Mouse (Mus musculus): ENCODE results near the gene Gkn3. TPM values are rescaled to one million over a fixed set of nuclear protein-coding genes. Genes with fewer than 3 reads are reported as not detected.

Gkn3 gene
- total and polyA plus RNA-seq, 3 experiments, result not detected

GRCm38 (mm10) chr6:87394783-87395182 lies 6.0 kb upstream of the Gkn3 start:
- peaks cover 11% of the 10 kb centered on the region for H3K4me1 ChIP-seq (ENCODE audit: insufficient read depth, low read depth, low read length)
- no peaks in the 10 kb centered on the region for H3K36me3 ChIP-seq (replicated peaks)
- TF ChIP-seq GATA1 (IDR thresholded peaks at IDR 0.05; ENCODE audit: borderline replicate concordance, low read length) (no peak), CTCF (IDR thresholded peaks at IDR 0.05; ENCODE audit: low read depth, low read length) (no peak), TAL1 (conservative IDR thresholded peaks at IDR 0.05; ENCODE audit: low read depth, low read length) (no peak), POLR2AphosphoS5 (IDR thresholded peaks at IDR 0.05; ENCODE audit: insufficient replicate concordance, low read depth, low read length) (no peak), GATA2 (IDR thresholded peaks at IDR 0.05; ENCODE audit: borderline replicate concordance, low read depth, low read length) (no peak)
- ATAC-seq (ENCODE audit: extremely low read depth, insufficient number of reproducible peaks, low FRiP score, poor library complexity, severe bottlenecking) (no peak), DNase-seq (ENCODE audit: low spot score) (no peak)
- H3K27me3 ChIP-seq (ENCODE audit: insufficient read depth, low read length), result peaks cover 38% of the 10 kb centered on the region
- no peak overlapping the region for H3K4me3 ChIP-seq (ENCODE audit: low read depth, low read length)
- H3K9me3 ChIP-seq (replicated peaks), result no peaks in the 10 kb centered on the region

- ATAC-seq (ENCODE audit: extremely low read depth, insufficient number of reproducible peaks, low FRiP score, poor library complexity, severe bottlenecking) (no peak), DNase-seq (ENCODE audit: low spot score) (no peak)
- TF ChIP-seq GATA1 (IDR thresholded peaks at IDR 0.05; ENCODE audit: borderline replicate concordance, low read length) (no peak), TAL1 (conservative IDR thresholded peaks at IDR 0.05; ENCODE audit: low read depth, low read length) (no peak), CTCF (IDR thresholded peaks at IDR 0.05; ENCODE audit: low read depth, low read length) (no peak), POLR2AphosphoS5 (IDR thresholded peaks at IDR 0.05; ENCODE audit: insufficient replicate concordance, low read depth, low read length) (no peak), GATA2 (IDR thresholded peaks at IDR 0.05; ENCODE audit: borderline replicate concordance, low read depth, low read length) (no peak)
- Histone ChIP-seq H3K36me3 (replicated peaks) (no peaks in the 10 kb centered on the region), H3K4me3 (ENCODE audit: low read depth, low read length) (no peak overlapping the region), H3K9me3 (replicated peaks) (no peaks in the 10 kb centered on the region), H3K4me1 (ENCODE audit: insufficient read depth, low read depth, low read length) (peaks cover 4% of the 10 kb centered on the region), H3K27me3 (ENCODE audit: insufficient read depth, low read length) (peaks cover 45% of the 10 kb centered on the region)
Observed at GRCm38 (mm10) chr6:87393466-87394205, 4.9 kb upstream of the Gkn3 start.

GRCm38 (mm10) chr6:87389455-87389989 lies 787 bp upstream of the Gkn3 start:
- H3K36me3 ChIP-seq (replicated peaks), result no peaks in the 10 kb centered on the region
- peaks cover 4% of the 10 kb centered on the region for H3K4me1 ChIP-seq (ENCODE audit: insufficient read depth, low read depth, low read length)
- ATAC-seq (ENCODE audit: extremely low read depth, insufficient number of reproducible peaks, low FRiP score, poor library complexity, severe bottlenecking) (no peak), DNase-seq (ENCODE audit: low spot score) (no peak)
- no peaks in the 10 kb centered on the region for H3K9me3 ChIP-seq (replicated peaks)
- H3K4me3 ChIP-seq (ENCODE audit: low read depth, low read length), result no peak overlapping the region
- peaks cover 42% of the 10 kb centered on the region for H3K27me3 ChIP-seq (ENCODE audit: insufficient read depth, low read length)
- TF ChIP-seq POLR2AphosphoS5 (IDR thresholded peaks at IDR 0.05; ENCODE audit: insufficient replicate concordance, low read depth, low read length) (no peak), TAL1 (conservative IDR thresholded peaks at IDR 0.05; ENCODE audit: low read depth, low read length) (no peak)

GRCm38 (mm10) chr6:87386681-87387080 lies 2.1 kb downstream of the Gkn3 start:
- H3K36me3 ChIP-seq (replicated peaks), result no peaks in the 10 kb centered on the region
- no peaks in the 10 kb centered on the region for H3K4me1 ChIP-seq (ENCODE audit: insufficient read depth, low read depth, low read length)
- H3K27me3 ChIP-seq (ENCODE audit: insufficient read depth, low read length), result peaks cover 52% of the 10 kb centered on the region
- no peaks in the 10 kb centered on the region for H3K9me3 ChIP-seq (replicated peaks)
- TF ChIP-seq GATA1 (IDR thresholded peaks at IDR 0.05; ENCODE audit: borderline replicate concordance, low read length), result no peak
- no peak for TF ChIP-seq POLR2AphosphoS5 (IDR thresholded peaks at IDR 0.05; ENCODE audit: insufficient replicate concordance, low read depth, low read length)
- TF ChIP-seq CTCF (IDR thresholded peaks at IDR 0.05; ENCODE audit: low read depth, low read length), result no peak
- TF ChIP-seq TAL1 (conservative IDR thresholded peaks at IDR 0.05; ENCODE audit: low read depth, low read length), result no peak
- no peak for TF ChIP-seq GATA2 (IDR thresholded peaks at IDR 0.05; ENCODE audit: borderline replicate concordance, low read depth, low read length)
- DNase-seq (ENCODE audit: low spot score) (no peak), ATAC-seq (ENCODE audit: extremely low read depth, insufficient number of reproducible peaks, low FRiP score, poor library complexity, severe bottlenecking) (no peak)
- no peak overlapping the region for H3K4me3 ChIP-seq (ENCODE audit: low read depth, low read length)

GRCm38 (mm10) chr6:87386203-87386602 lies 2.5 kb downstream of the Gkn3 start:
- no peak for TF ChIP-seq GATA2 (IDR thresholded peaks at IDR 0.05; ENCODE audit: borderline replicate concordance, low read depth, low read length)
- TF ChIP-seq POLR2AphosphoS5 (IDR thresholded peaks at IDR 0.05; ENCODE audit: insufficient replicate concordance, low read depth, low read length), result no peak
- no peak for TF ChIP-seq GATA1 (IDR thresholded peaks at IDR 0.05; ENCODE audit: borderline replicate concordance, low read length)
- peak; percentile 71 for TF ChIP-seq CTCF (IDR thresholded peaks at IDR 0.05; ENCODE audit: low read depth, low read length)
- no peak for TF ChIP-seq TAL1 (conservative IDR thresholded peaks at IDR 0.05; ENCODE audit: low read depth, low read length)
- H3K4me3 ChIP-seq (ENCODE audit: low read depth, low read length), result no peak overlapping the region
- no peaks in the 10 kb centered on the region for H3K4me1 ChIP-seq (ENCODE audit: insufficient read depth, low read depth, low read length)
- H3K36me3 ChIP-seq (replicated peaks), result no peaks in the 10 kb centered on the region
- DNase-seq (ENCODE audit: low spot score), result peak; percentile 29
- peaks cover 52% of the 10 kb centered on the region for H3K27me3 ChIP-seq (ENCODE audit: insufficient read depth, low read length)
- H3K9me3 ChIP-seq (replicated peaks), result no peaks in the 10 kb centered on the region
- no peak for ATAC-seq (ENCODE audit: extremely low read depth, insufficient number of reproducible peaks, low FRiP score, poor library complexity, severe bottlenecking)

GRCm38 (mm10) chr6:87384761-87385160 lies 4.0 kb downstream of the Gkn3 start:
- H3K27me3 ChIP-seq (ENCODE audit: insufficient read depth, low read length), result peaks cover 55% of the 10 kb centered on the region
- H3K9me3 ChIP-seq (replicated peaks), result no peaks in the 10 kb centered on the region
- H3K4me1 ChIP-seq (ENCODE audit: insufficient read depth, low read depth, low read length), result no peaks in the 10 kb centered on the region
- no peak for ATAC-seq (ENCODE audit: extremely low read depth, insufficient number of reproducible peaks, low FRiP score, poor library complexity, severe bottlenecking)
- H3K4me3 ChIP-seq (ENCODE audit: low read depth, low read length), result no peak overlapping the region
- TF ChIP-seq CTCF (IDR thresholded peaks at IDR 0.05; ENCODE audit: low read depth, low read length) (no peak), GATA2 (IDR thresholded peaks at IDR 0.05; ENCODE audit: borderline replicate concordance, low read depth, low read length) (no peak), GATA1 (IDR thresholded peaks at IDR 0.05; ENCODE audit: borderline replicate concordance, low read length) (no peak), POLR2AphosphoS5 (IDR thresholded peaks at IDR 0.05; ENCODE audit: insufficient replicate concordance, low read depth, low read length) (no peak), TAL1 (conservative IDR thresholded peaks at IDR 0.05; ENCODE audit: low read depth, low read length) (no peak)
- H3K36me3 ChIP-seq (replicated peaks), result no peaks in the 10 kb centered on the region
- DNase-seq (ENCODE audit: low spot score), result no peak

Data from G1E (cell line).